ENCODE assay signal across 20 mouse cellular contexts in the genomic region with DNA sequence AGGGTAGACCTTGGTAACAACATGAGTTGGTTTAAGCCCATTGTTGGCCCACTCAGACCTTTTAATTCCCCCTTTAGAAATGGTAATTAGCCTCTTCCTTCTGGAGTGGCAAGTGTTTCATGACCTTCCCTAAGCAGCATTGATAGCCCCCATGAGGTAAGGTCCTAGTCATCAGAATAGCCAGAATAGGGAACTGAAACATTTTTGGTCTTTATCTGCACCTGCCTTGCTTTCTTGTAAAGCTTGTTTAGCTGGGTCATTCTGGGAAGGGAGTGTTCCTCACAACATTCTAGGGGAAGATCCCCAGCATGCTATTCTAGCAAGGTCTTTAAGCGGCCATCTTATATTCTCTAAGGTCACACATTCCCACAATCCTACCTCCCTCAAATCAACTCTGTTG. TPM values are rescaled to one million over a fixed set of nuclear protein-coding genes. Genes with fewer than 3 reads are reported as not detected.
"Had no signal": no experiment of that assay in that cellular context is flagged by ENCODE, and none has a peak within 500 bp of the region (broad histone marks: within the 10 kb centered on the region; RNA-seq: fewer than 3 reads in every experiment).

No protein-coding gene starts in this region.

- H3K27me3 ChIP-seq: neural tube, embryonic 13.5 days; neural tube, embryonic 15.5 days; stomach, embryonic 15.5 days had no signal

- H3K27ac ChIP-seq: neural tube, embryonic 13.5 days; neural tube, embryonic 15.5 days; stomach, embryonic 15.5 days; stomach, postnatal 0 days had no signal

- H3K4me3 ChIP-seq: neural tube, embryonic 13.5 days; neural tube, embryonic 15.5 days; stomach, embryonic 15.5 days had no signal

- H3K9me3 ChIP-seq: neural tube, embryonic 13.5 days; neural tube, embryonic 15.5 days; stomach, embryonic 15.5 days had no signal

- H3K36me3 ChIP-seq: neural tube, embryonic 13.5 days; neural tube, embryonic 15.5 days; stomach, embryonic 15.5 days had no signal

- H3K9ac ChIP-seq: neural tube, embryonic 13.5 days; neural tube, embryonic 15.5 days; stomach, embryonic 15.5 days had no signal

- H3K4me1 ChIP-seq: neural tube, embryonic 13.5 days; neural tube, embryonic 15.5 days; stomach, embryonic 15.5 days had no signal

- H3K4me2 ChIP-seq: neural tube, embryonic 13.5 days; neural tube, embryonic 15.5 days; stomach, embryonic 15.5 days had no signal

- DNase-seq: retina, postnatal 1 day; right cerebral cortex, adult 18-20 months; right cerebral cortex, postnatal 14 days; right cerebral cortex, postnatal 25 days; right cerebral cortex, postnatal 4 days; spleen, adult 18-20 months; thymus, adult 18-20 months; thymus, adult 2 months; thymus, postnatal 14 days; thymus, postnatal 25 days; thymus, postnatal 36 days; thymus, postnatal 4 days had no signal

RNA-seq across cellular contexts. Expression of a gene that starts 17.9 kb away (rescaled TPM):
- polyA plus RNA-seq: small intestine, adult 2 months; stomach, embryonic 14.5 days; stomach, embryonic 16.5 days; stomach, postnatal 0 days; thymus, postnatal 0 days had no signal
